Comparison of ENCODE assay signal across 9 mouse cellular contexts in the genomic region with DNA sequence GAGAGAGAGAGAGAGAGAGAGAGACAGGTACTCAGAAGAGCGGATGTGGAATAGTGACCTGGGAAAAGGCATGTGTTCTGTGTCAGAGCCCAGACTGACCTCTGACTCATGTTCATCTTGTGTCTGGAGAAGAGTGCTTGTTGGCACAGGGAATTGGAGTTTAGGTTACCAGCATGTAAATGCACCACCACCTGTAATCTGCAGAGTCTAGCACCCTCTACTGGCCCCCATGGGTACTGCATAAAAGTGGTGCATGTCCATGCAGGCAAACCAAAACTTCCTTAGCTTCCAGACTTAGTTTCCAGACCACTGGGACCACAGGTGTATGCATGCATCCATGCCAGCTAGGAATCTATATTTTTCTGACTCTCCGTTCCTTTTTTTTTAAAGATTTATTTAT. TPM values are rescaled to one million over a fixed set of nuclear protein-coding genes. Genes with fewer than 3 reads are reported as not detected.
DNase-seq lines count a peak whose midpoint lies in the region; ATAC-seq and TF ChIP-seq lines count a peak whose summit lies in the region.
"Had no signal": no experiment of that assay in that cellular context is flagged by ENCODE, and none has a peak within 500 bp of the region (broad histone marks: within the 10 kb centered on the region; RNA-seq: fewer than 3 reads in every experiment).

No protein-coding gene starts in this region.

- H3K4me3 ChIP-seq in ES-E14 (ENCODE audit: insufficient read depth in 1 of 2, low read depth in 1 of 2, low read length in 2 of 2, poor library complexity in 1 of 2, severe bottlenecking in 1 of 2), result no peak overlapping the region
- no peak overlapping the region for H3K4me3 ChIP-seq in bone marrow, adult 2 months (replicated peaks; ENCODE audit: control insufficient read depth, low read depth, low read length)
- no peak overlapping the region for H3K4me3 ChIP-seq in layer of hippocampus, adult 2 months
- H3K4me3 ChIP-seq in lung, embryonic 15.5 days, result no peak overlapping the region
- H3K4me3 ChIP-seq: midbrain, embryonic 12.5 days had no signal

- H3K9me3 ChIP-seq in ES-E14 (ENCODE audit: control insufficient read depth, insufficient read depth, low read depth, low read length), result no peaks in the 10 kb centered on the region
- H3K9me3 ChIP-seq in lung, embryonic 15.5 days, result no peaks in the 10 kb centered on the region
- H3K9me3 ChIP-seq: midbrain, embryonic 12.5 days had no signal

- peak; percentile 95 for DNase-seq in ES-E14 (ENCODE audit: low read depth, low spot score)
- DNase-seq in heart, postnatal 14 days, result peak; percentile 78 to 87
- DNase-seq in layer of hippocampus, adult 2 months (ENCODE audit: low spot score in 2 of 2), result peak; percentile 46 to 83
- peak; percentile 82 to 83 for DNase-seq in right cerebral cortex, adult 2 months (ENCODE audit: low spot score in 2 of 2)
- peak; percentile 52 to 58 for DNase-seq in urinary bladder, adult 18-20 months (ENCODE audit: low spot score in 2 of 2)

- peak; percentile 92 for TF ChIP-seq CTCF in bone marrow, adult 2 months (IDR thresholded peaks at IDR 0.05; ENCODE audit: control insufficient read depth, insufficient read depth, low read length)
- TF ChIP-seq CTCF in layer of hippocampus, adult 2 months (conservative IDR thresholded peaks at IDR 0.05), result peak; percentile 97

- TF ChIP-seq POLR2A in bone marrow, adult 2 months (IDR thresholded peaks at IDR 0.05; ENCODE audit: borderline replicate concordance, control insufficient read depth, low read depth, low read length), result no peak

- H3K4me2 ChIP-seq in lung, embryonic 15.5 days, result no peak overlapping the region
- H3K4me2 ChIP-seq: midbrain, embryonic 12.5 days had no signal

- WGBS in bone marrow, adult 2 months, result 63% methylated on average over 2 of the region's 2 CpGs
- 50% methylated on average over 2 of the region's 2 CpGs for WGBS in lung, embryonic 15.5 days

- in situ Hi-C loops in ES-E14 (cut with MboI; ENCODE audit: low sequenced_read_pairs in 2 of 2, unreplicated experiment in 2 of 2), result loop anchor here in 1 of 2 experiments (10.0 kb wide), 1 partner anchor 91 kb away; a partner anchor contains a TSS

- ATAC-seq in erythroid progenitor cell, adult 5-6 weeks (replicated peaks; ENCODE audit: low FRiP score, poor library complexity, severe bottlenecking), result peak; percentile 76
- peak; percentile 45; the same call in 1 of the 2 replicates for ATAC-seq in lung, embryonic 15.5 days (ENCODE audit: borderline replicate concordance, extremely low read depth, low FRiP score, low TSS enrichment)

- intact Hi-C loops in heart, postnatal 14 days (cut with DNase I), result loop anchor here (1.0 to 5.0 kb wide), 4 partner anchors 46 to 229 kb away; a partner anchor contains a TSS

- H3K36me3 ChIP-seq in ES-E14 (ENCODE audit: control insufficient read depth, insufficient read depth, low read length, poor library complexity, severe bottlenecking), result no peaks in the 10 kb centered on the region
- H3K36me3 ChIP-seq in lung, embryonic 15.5 days, result no peaks in the 10 kb centered on the region
- H3K36me3 ChIP-seq: midbrain, embryonic 12.5 days had no signal

- H3K27me3 ChIP-seq in lung, embryonic 15.5 days, result no peaks in the 10 kb centered on the region

- peaks cover 2 to 7% of the 10 kb centered on the region in 2 experiments; a peak in 3 of 4 replicates for H3K4me1 ChIP-seq in ES-E14 (ENCODE audit: control insufficient read depth in 2 of 2, insufficient read depth in 2 of 2, low read length in 2 of 2, poor library complexity in 1 of 2)
- no peaks in the 10 kb centered on the region; the same call in 1 of the 2 replicates for H3K4me1 ChIP-seq in bone marrow, adult 2 months (ENCODE audit: control insufficient read depth, insufficient read depth, low read length)
- H3K4me1 ChIP-seq in lung, embryonic 15.5 days, result no peaks in the 10 kb centered on the region
- H3K4me1 ChIP-seq: midbrain, embryonic 12.5 days had no signal

- no peak overlapping the region for H3K9ac ChIP-seq in ES-E14 (ENCODE audit: insufficient read depth, low read depth, low read length, poor library complexity, severe bottlenecking)
- no peak overlapping the region for H3K9ac ChIP-seq in lung, embryonic 15.5 days
- H3K9ac ChIP-seq: midbrain, embryonic 12.5 days had no signal

- peak overlapping the region; percentile 81; the same call in 1 of the 2 replicates for H3K27ac ChIP-seq in ES-E14 (ENCODE audit: insufficient read depth, low read depth, low read length, poor library complexity, severe bottlenecking)
- no peak overlapping the region for H3K27ac ChIP-seq in bone marrow, adult 2 months (ENCODE audit: control insufficient read depth, insufficient read depth, low read depth, low read length, poor library complexity)
- no peak overlapping the region for H3K27ac ChIP-seq in layer of hippocampus, adult 2 months
- no peak overlapping the region for H3K27ac ChIP-seq in lung, embryonic 15.5 days
- H3K27ac ChIP-seq: midbrain, embryonic 12.5 days had no signal

TF ChIP-seq in ES-E14, 5 proteins besides CTCF, POLR2A, EP300 and RAD21:
- peak; percentile 8; the same call in 1 of the 2 replicates for TF ChIP-seq MAFK (IDR thresholded peaks at IDR 0.05; ENCODE audit: insufficient read depth, low read depth, low read length)
- TF ChIP-seq CHD2 (IDR thresholded peaks at IDR 0.05; ENCODE audit: low read depth, low read length), result no peak
- peak; percentile 21; the same call in 1 of the 2 replicates for TF ChIP-seq HCFC1 (IDR thresholded peaks at IDR 0.05; ENCODE audit: borderline replicate concordance, insufficient read depth, low read length)
- peak; percentile 63; the same call in 1 of the 2 replicates for TF ChIP-seq ZC3H11A (IDR thresholded peaks at IDR 0.05; ENCODE audit: borderline replicate concordance, low read depth, low read length)
- no peak for TF ChIP-seq ZNF384 (IDR thresholded peaks at IDR 0.05; ENCODE audit: low read depth, low read length)

RNA-seq across cellular contexts. Expression of a gene that starts 5.9 kb away (rescaled TPM):
- total RNA-seq in ES-E14 (2012; rRNA removed), result 23.2 and 30.8 TPM in 2 replicates
- 5.9 and 16.2 TPM in 2 replicates for polyA plus RNA-seq in bone marrow, adult 2 months (2011; ENCODE audit: insufficient read depth, insufficient read length, low replicate concordance, missing spikeins)
- total RNA-seq in erythroid progenitor cell, adult 5-6 weeks (2015; ENCODE audit: low replicate concordance), result 1.8 and 5.4 TPM in 2 replicates
- 7.0 and 7.1 TPM in 2 replicates for total RNA-seq in erythroid progenitor cell, adult 5-6 weeks (2017; ENCODE audit: low replicate concordance)
- 10 to 100 TPM; 79.3 to 82.2 TPM for total RNA-seq in heart, postnatal 14 days (2021)
- 10 to 100 TPM; 12.7 to 12.8 TPM for total RNA-seq in layer of hippocampus, adult 2 months (2021)
- 32.2 and 34.9 TPM in 2 replicates for polyA plus RNA-seq in lung, embryonic 15.5 days (2015; fragmentation: Nextera tagmentation; extraction: Ambion mirVana)

RNA-seq across cellular contexts. Expression of a gene that starts 8.3 kb away (rescaled TPM):
- total RNA-seq in ES-E14 (2012; rRNA removed), result 21.9 and 40.7 TPM in 2 replicates
- 1.3 and 3.2 TPM in 2 replicates for polyA plus RNA-seq in bone marrow, adult 2 months (2011; ENCODE audit: insufficient read depth, insufficient read length, low replicate concordance, missing spikeins)
- 12.6 TPM in 1 of 2 replicates, not detected in the other for total RNA-seq in erythroid progenitor cell, adult 5-6 weeks (2015; ENCODE audit: low replicate concordance)
- not detected in 2 replicates for total RNA-seq in erythroid progenitor cell, adult 5-6 weeks (2017; ENCODE audit: low replicate concordance)
- under 1 TPM; 0.60 to 0.90 TPM for total RNA-seq in heart, postnatal 14 days (2021)
- 10 to 100 TPM; 20.1 to 21.0 TPM for total RNA-seq in layer of hippocampus, adult 2 months (2021)
- 2.1 and 2.2 TPM in 2 replicates for polyA plus RNA-seq in lung, embryonic 15.5 days (2015; fragmentation: Nextera tagmentation; extraction: Ambion mirVana)

RNA-seq across cellular contexts. Expression of a gene that starts 25.6 kb away (rescaled TPM):
- total RNA-seq in ES-E14 (2012; rRNA removed), result 22.1 and 24.9 TPM in 2 replicates
- 5.1 and 5.3 TPM in 2 replicates for polyA plus RNA-seq in bone marrow, adult 2 months (2011; ENCODE audit: insufficient read depth, insufficient read length, low replicate concordance, missing spikeins)
- 2.1 and 3.6 TPM in 2 replicates for total RNA-seq in erythroid progenitor cell, adult 5-6 weeks (2015; ENCODE audit: low replicate concordance)
- total RNA-seq in erythroid progenitor cell, adult 5-6 weeks (2017; ENCODE audit: low replicate concordance), result 1.2 and 3.1 TPM in 2 replicates
- 10 to 100 TPM; 40.5 to 43.3 TPM for total RNA-seq in heart, postnatal 14 days (2021)
- 10 to 100 TPM in 1 of 2 experiments, 1 to 10 TPM in 1; 9.5 to 10.4 TPM for total RNA-seq in layer of hippocampus, adult 2 months (2021)
- polyA plus RNA-seq in lung, embryonic 15.5 days (2015; fragmentation: Nextera tagmentation; extraction: Ambion mirVana), result 27.0 and 27.4 TPM in 2 replicates

RNA-seq across cellular contexts. Expression of a gene that starts 39.7 kb away (rescaled TPM):
- 2.8 and 6.8 TPM in 2 replicates for total RNA-seq in ES-E14 (2012; rRNA removed)
- polyA plus RNA-seq in bone marrow, adult 2 months (2011; ENCODE audit: insufficient read depth, insufficient read length, low replicate concordance, missing spikeins), result not detected in 2 replicates
- not detected in 2 replicates for total RNA-seq in erythroid progenitor cell, adult 5-6 weeks (2015; ENCODE audit: low replicate concordance)
- total RNA-seq in erythroid progenitor cell, adult 5-6 weeks (2017; ENCODE audit: low replicate concordance), result not detected in 2 replicates
- total RNA-seq in heart, postnatal 14 days (2021), result not detected
- total RNA-seq in layer of hippocampus, adult 2 months (2021), result not detected
- not detected in 2 replicates for polyA plus RNA-seq in lung, embryonic 15.5 days (2015; fragmentation: Nextera tagmentation; extraction: Ambion mirVana)

RNA-seq across cellular contexts. Expression of a gene that starts 45.9 kb away (rescaled TPM):
- 69.7 and 106 TPM in 2 replicates for total RNA-seq in ES-E14 (2012; rRNA removed)
- 45.9 and 61.1 TPM in 2 replicates for polyA plus RNA-seq in bone marrow, adult 2 months (2011; ENCODE audit: insufficient read depth, insufficient read length, low replicate concordance, missing spikeins)
- total RNA-seq in erythroid progenitor cell, adult 5-6 weeks (2015; ENCODE audit: low replicate concordance), result 32.1 and 41.1 TPM in 2 replicates
- 43.4 and 53.9 TPM in 2 replicates for total RNA-seq in erythroid progenitor cell, adult 5-6 weeks (2017; ENCODE audit: low replicate concordance)
- total RNA-seq in heart, postnatal 14 days (2021), result 10 to 100 TPM in 1 of 2 experiments, 1 to 10 TPM in 1; 6.6 to 11.1 TPM
- 1 to 10 TPM; 5.4 to 6.4 TPM for total RNA-seq in layer of hippocampus, adult 2 months (2021)
- polyA plus RNA-seq in lung, embryonic 15.5 days (2015; fragmentation: Nextera tagmentation; extraction: Ambion mirVana), result 61.4 and 63.1 TPM in 2 replicates
